Mouse (Mus musculus): ENCODE results near the gene Marveld1. TPM values are rescaled to one million over a fixed set of nuclear protein-coding genes. Genes with fewer than 3 reads are reported as not detected.

The Marveld1 gene
- total RNA-seq, 2 experiments from 2014 or later = 30.3 to 31.2 TPM

DNA sequence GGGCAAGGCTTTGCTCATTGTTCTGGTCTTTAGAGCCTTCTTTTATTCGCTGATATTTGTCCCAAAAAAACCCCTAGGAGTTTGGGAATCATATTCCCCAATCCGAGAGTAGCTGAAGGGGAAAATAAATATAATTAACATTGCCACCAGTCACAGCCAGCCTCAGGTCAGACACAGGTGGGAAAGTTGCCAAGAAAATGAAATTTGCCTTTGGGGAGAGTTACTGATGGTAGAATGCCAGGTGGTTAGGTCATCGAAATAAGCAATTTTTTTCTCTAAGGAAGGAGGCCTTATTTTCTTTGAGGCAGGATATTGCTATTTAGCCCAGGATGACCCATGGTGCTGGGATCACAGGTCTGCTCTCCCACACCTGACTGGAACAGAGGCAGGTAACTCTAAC is 19.6 kb downstream of the Marveld1 start:
- no peak for DNase-seq
- intact Hi-C loops (cut with DNase I) = loop anchor here (1.0 to 5.0 kb wide), 2 partner anchors 22 to 129 kb away; partner anchors contain the start of gene Ankrd2

GRCm38 (mm10) chr19:42167489-42167888 is 20.3 kb downstream of the Marveld1 start:
- no peak for DNase-seq
- intact Hi-C loops (cut with DNase I) = loop anchor here (5.0 kb wide), 1 partner anchor 130 kb away; the partner anchor contains the start of gene Ankrd2

DNA sequence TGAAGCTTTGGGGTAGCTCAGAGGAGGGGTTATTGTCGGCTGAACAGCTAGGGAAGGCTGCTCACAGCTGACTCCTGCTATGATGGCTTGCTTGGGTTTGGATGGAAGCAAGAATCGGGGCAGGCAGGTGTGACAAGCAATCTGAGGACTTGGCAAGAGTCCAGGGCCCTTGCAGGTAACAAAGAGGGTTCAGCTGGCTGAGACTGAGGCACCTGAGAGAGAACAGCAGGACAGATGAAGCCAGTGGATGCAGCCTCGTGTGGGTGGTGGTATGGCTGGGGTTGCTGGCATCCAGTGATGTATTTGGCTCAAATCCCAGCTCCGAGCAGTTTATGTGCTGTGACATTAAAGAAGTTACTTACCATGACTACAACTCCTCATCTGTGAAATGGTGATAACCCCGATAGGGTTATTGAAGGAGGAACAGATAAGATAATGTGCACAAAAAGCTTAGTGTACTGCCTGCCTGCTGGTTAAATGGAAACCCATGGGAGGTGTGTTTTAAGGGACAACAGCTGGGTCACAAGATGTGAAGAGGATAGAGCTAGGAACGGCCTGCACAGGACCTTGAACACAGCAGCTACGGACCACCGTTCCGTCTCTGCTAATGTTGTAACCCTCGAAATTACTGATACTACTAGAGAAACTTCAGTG is 22.2 kb downstream of the Marveld1 start:
- intact Hi-C loops (cut with DNase I) = loop anchor here (5.0 kb wide), 1 partner anchor 132 kb away; the partner anchor contains the start of gene Ankrd2
- no peak for DNase-seq

DNA sequence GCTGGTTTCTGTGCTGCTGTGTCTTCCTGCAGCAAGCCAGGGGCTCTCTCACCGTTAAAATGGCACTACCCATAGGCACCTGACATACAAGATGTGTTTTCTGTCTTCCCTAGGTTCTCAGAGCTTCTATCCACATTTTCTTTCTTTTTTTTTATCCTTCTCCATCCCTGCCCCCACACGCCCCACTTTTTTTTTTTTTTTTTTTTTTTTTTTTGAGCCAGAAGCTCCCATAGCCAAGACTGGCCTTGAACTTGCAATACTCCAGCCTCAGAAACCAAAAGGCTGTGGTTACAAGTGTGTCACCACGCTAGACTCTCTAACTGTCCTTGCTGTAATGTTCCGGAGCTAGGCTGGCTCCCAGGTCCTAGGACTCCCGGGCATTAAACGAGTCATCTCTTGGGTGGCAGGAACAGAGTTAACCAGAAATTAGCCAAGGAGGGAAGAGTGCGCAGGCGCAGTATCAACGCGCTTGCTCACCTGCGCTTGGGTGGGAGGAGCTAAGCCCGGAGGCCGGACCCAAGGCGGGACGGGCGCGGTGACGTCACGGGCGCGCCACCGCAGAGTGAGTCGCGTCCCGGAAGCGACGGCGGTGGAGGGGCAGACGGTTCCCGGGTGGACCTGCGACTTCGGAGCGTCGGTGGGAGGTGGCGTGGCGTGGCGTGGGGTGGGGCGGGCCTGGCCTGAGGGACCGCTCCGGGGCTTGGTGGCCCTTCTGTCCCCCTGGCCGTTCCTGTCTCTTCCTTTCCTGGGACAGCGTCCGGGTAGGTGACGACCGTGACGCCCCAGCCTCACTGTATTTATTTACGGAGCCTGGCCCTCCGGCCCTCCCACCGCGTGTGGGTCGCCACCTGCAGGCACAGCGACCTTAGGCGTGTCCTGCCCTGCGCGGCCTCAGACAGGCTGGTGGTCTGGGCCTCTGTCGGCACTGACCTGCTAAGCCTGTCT is 23.1 kb downstream of the Marveld1 start:
- intact Hi-C loops (cut with DNase I) = no loop called here
- peak; percentile 93 for DNase-seq

DNA sequence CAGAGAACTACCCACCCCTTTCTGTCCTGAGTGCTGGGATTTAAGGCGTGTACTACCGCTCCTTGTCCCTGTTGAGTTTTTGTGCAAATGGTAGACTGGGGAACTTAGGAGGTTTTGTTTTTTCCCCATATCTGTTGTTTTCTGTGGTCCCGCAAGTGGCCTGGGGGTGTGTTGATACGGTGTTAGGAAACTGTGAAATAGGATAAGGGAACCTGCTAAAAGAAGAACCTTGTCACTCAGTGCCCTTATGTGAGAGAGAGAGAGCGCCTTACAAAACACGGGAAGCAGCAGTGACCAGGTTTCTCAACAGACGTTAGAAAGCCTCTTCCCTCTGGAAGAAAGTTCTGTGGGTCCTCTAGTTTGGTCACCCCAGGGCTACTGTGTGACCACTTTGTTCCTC is 29.6 kb downstream of the Marveld1 start:
- intact Hi-C loops (cut with DNase I) = no loop called here
- DNase-seq = no peak

DNA sequence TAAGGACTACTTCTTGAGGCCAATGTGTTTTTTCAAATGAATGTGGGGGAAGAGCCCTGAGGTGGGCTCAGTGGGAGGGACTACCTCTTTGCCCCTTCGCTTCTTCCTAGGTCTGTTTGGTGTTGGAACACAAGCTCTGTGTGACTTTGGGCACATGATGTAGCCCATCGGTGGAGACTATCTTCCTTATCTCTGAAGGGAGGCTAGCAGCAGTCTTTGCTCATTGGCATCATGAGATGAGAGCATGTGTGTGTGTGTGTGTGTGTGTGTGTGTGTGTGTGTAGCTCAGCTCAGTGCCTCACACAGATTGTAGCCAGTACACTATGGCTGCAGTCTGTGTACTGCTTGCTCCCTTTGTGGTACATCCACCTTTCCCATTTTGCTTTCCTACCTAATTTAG is 30.3 kb downstream of the Marveld1 start:
- no peak for DNase-seq
- intact Hi-C loops (cut with DNase I) = no loop called here

GRCm38 (mm10) chr19:42179356-42179755 is 32.2 kb downstream of the Marveld1 start:
- intact Hi-C loops (cut with DNase I) = no loop called here
- DNase-seq = no peak

DNA sequence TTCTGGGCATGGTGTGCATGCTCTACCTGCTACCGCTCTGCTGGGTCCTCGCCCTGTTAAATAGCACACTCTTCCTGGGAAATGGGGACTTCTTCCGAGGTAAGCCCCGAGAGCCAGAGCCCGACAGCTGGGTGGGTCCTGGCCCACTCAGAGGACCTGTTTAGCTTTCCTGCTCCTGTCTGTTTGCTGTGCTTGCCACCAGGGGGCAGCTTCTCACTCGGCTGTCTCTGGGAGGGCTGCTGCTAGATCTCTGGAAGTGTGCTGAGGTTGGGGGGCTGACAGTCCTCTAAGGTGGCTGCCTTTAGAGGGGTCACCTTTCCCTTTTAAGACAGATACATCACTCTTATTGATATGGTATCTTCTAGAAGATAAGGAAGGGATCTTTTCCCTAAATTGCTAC is 35.5 kb downstream of the Marveld1 start:
- DNase-seq = no peak
- intact Hi-C loops (cut with DNase I) = no loop called here

DNA sequence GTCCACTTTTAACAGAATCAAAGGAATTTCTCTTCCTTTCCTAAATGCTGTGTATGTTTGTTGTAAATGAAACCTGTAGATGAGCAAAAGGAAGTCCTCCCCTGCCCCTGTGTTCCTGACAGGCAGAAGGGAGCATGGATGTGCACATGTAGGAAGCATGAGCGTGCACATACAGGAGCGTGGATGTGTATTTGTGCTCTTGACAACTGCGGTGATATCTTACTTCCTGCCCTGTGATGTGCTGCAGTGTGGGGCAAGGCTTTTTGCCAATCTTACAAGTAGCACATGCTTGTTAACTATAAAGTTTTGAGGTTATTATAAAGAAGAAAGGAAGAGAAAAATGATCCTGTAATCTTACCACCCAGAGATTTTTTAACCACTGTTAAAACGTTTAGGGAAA is 42.5 kb downstream of the Marveld1 start:
- intact Hi-C loops (cut with DNase I) = loop anchor here (2.0 kb wide), 1 partner anchor 83 kb away; no protein-coding TSS in a partner anchor
- DNase-seq = no peak

DNA sequence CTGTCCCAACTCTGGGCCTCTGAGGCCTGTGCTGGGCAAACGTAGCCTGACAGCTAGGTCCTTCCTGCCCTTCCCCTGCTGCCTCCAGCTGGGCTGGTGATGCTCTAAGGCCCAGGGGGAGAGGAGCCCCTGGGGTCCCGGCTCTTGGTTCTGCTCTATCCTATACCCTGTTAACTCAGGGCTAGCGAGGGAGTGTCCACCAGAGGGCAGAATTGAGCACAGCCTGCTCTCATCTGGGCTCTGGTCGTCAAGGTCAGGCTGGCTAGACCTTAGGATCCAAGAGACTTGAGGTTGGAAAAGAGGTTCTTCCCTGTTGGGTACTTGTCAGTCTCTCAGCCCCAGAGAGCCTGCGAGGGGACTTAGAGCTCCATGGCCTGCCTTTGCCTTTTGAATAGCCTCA is 43.3 kb downstream of the Marveld1 start:
- DNase-seq = peak; percentile 53 to 77
- intact Hi-C loops (cut with DNase I) = loop anchor here (2.0 kb wide), 1 partner anchor 82 kb away; no protein-coding TSS in a partner anchor

DNA sequence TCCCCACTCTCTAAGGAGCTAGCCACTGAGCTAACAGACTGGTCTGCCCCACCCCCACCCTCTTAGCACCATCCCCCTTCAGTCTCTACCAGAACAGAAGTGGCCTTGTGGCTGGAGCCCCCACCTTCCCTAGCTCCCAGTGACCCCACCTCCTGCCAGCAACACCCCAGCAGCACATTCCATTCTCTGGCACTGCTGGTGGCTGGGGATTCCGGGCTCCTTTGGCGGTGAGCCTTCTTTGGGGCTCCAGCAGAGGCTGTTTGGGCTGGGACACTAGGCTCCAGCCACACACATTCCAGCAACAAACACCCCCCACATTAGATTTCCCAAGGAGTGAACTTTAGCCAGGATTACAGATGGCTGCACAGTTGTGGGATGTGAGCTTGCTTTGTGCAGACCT is 46.1 kb downstream of the Marveld1 start:
- peak; percentile 26 to 44 for DNase-seq
- intact Hi-C loops (cut with DNase I) = no loop called here

DNA sequence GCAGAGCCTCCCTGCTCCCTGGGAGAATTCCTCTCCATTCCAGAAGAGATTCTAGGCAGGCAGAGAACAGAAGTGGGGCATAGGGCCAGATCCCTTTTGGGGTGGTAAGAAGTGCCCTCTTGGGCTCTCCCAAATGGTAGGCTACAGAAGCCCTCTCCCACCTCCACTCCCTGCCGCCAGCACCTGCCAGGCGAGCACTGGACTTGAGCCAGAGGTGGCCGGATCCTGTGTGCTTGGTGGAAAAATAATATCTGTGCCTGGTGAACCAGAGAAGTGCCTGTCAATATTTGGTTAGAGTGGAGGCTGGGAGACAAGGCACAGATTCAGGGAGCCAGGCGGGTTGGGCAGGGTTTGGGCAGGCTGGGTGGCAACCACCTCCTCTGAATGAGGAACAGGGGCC is 49.2 kb downstream of the Marveld1 start:
- intact Hi-C loops (cut with DNase I) = no loop called here
- DNase-seq = no peak

DNA sequence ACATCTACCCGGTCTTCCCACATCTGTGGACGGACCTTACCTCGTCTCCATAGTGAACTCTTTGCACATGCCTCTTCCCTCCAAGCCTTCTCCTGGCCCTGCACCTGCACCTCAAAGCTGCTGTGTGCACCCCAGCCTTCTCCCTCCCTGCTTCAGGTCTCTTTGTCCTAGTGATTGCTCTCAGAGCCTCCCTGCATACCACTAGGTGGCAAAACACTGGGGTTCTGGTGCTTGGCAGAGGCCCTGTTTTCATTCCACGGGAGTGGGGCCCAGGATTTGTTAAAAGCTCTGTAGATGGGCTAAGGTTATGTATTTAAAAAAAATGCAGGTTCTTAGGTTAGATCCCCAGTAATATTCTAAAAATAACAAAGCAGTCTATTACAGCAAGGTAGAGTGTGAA is 49.9 kb downstream of the Marveld1 start:
- intact Hi-C loops (cut with DNase I) = no loop called here
- DNase-seq = no peak

- no peak for DNase-seq
- intact Hi-C loops (cut with DNase I) = no loop called here
These were observed 50.8 kb downstream of the Marveld1 start for GRCm38 (mm10) chr19:42198026-42198425.

Other genes with a start within 250 kb of the Marveld1 start
- 100 to 1,000 TPM; 116 to 154 TPM for gene Pgam1, start 235.5 kb upstream of the Marveld1 start, total RNA-seq (2021)
- 10 to 100 TPM; 13.3 to 15.8 TPM for gene Exosc1, start 214.0 kb upstream of the Marveld1 start, total RNA-seq (2021)
- 10 to 100 TPM; 27.6 to 29.4 TPM for gene Zdhhc16, start 213.9 kb upstream of the Marveld1 start, total RNA-seq (2021)
- 10 to 100 TPM; 18.3 to 25.9 TPM for gene Mms19, start 166.2 kb upstream of the Marveld1 start, total RNA-seq (2021)
- gene Ubtd1, start 165.6 kb upstream of the Marveld1 start, total RNA-seq (2021) = 10 to 100 TPM; 31.4 to 33.8 TPM
- gene Ankrd2, start 111.4 kb upstream of the Marveld1 start, total RNA-seq (2021) = not detected
- 1 to 10 TPM; 1.3 to 2.2 TPM for gene Hoga1, start 101.8 kb upstream of the Marveld1 start, total RNA-seq (2021)
- under 1 TPM; 0.24 to 0.37 TPM for gene 4933411K16Rik, start 95.2 kb upstream of the Marveld1 start, total RNA-seq (2021)
- gene Morn4, start 61.0 kb upstream of the Marveld1 start, total RNA-seq (2021) = 1 to 10 TPM; 5.9 to 7.4 TPM
- gene Pi4k2a, start 56.9 kb upstream of the Marveld1 start, total RNA-seq (2021) = 10 to 100 TPM; 16.1 to 17.9 TPM
- 10 to 100 TPM; 10.9 to 13.1 TPM for gene Avpi1, start 18.3 kb upstream of the Marveld1 start, total RNA-seq (2021)
- gene Zfyve27, start 16.6 kb downstream of the Marveld1 start, total RNA-seq (2021) = 10 to 100 TPM; 27.6 to 29.6 TPM
- 1 to 10 TPM; 1.0 to 2.3 TPM for gene Sfrp5, start 54.9 kb downstream of the Marveld1 start, total RNA-seq (2021)
- under 1 TPM; 0.29 to 0.30 TPM for gene Golga7b, start 100.2 kb downstream of the Marveld1 start, total RNA-seq (2021)

All from heart, postnatal 10 days (tissue).